In genomic region chr2:180115279-180115678, GRCm38 (mm10) we compare ENCODE assay signal across 9 mouse cellular contexts. TPM values are rescaled to one million over a fixed set of nuclear protein-coding genes. Genes with fewer than 3 reads are reported as not detected.
A peak's percentile ranks its signal among the peaks of the same experiment; 100 is the strongest.
DNase-seq lines count a peak whose midpoint lies in the region; TF ChIP-seq lines count a peak whose summit lies in the region.
"Had no signal": no experiment of that assay in that cellular context is flagged by ENCODE, and none has a peak within 500 bp of the region (broad histone marks: within the 10 kb centered on the region; RNA-seq: fewer than 3 reads in every experiment).

No protein-coding gene starts in this region.

- no peaks in the 10 kb centered on the region for H3K36me3 ChIP-seq in thymus, adult 2 months (ENCODE audit: control insufficient read depth, insufficient read depth, low read length)
- H3K36me3 ChIP-seq: limb, embryonic 15.5 days had no signal

- TF ChIP-seq POLR2A in thymus, adult 2 months (IDR thresholded peaks at IDR 0.05; ENCODE audit: control insufficient read depth, extremely low read depth, insufficient read depth, low read length, poor library complexity): no peak

- peak; percentile 48 for DNase-seq in cerebellum, adult 11 months
- no peak for DNase-seq in cerebellum, postnatal 4 days (ENCODE audit: low spot score in 2 of 2)
- peak; percentile 69 for DNase-seq in testis, postnatal 10 days (ENCODE audit: low spot score)
- DNase-seq in testis, postnatal 14 days (ENCODE audit: low spot score): no peak
- DNase-seq in heart, postnatal 4 days: peak; percentile 62
- DNase-seq in lung, postnatal 14 days: peak; percentile 83
- no peak for DNase-seq in T-cell, adult 2 months (ENCODE audit: low spot score)
- DNase-seq in thymus, adult 2 months: no peak

- H3K4me3 ChIP-seq in thymus, adult 2 months (ENCODE audit: control insufficient read depth, insufficient read depth, low read length): no peak overlapping the region
- H3K4me3 ChIP-seq: limb, embryonic 15.5 days had no signal

- no peaks in the 10 kb centered on the region for H3K27me3 ChIP-seq in thymus, adult 2 months (ENCODE audit: control insufficient read depth, insufficient read depth, low read length)

- WGBS in thymus, adult 2 months: 42% methylated on average over 6 of the region's 6 CpGs

- peaks cover 19% of the 10 kb centered on the region for H3K4me1 ChIP-seq in thymus, adult 2 months (replicated peaks; ENCODE audit: control insufficient read depth, insufficient read depth, low read length)

- no peak overlapping the region for H3K27ac ChIP-seq in thymus, adult 2 months (ENCODE audit: control insufficient read depth, insufficient read depth, low read length)
- H3K27ac ChIP-seq: limb, embryonic 15.5 days had no signal

- no peak for TF ChIP-seq CTCF in thymus, adult 2 months (IDR thresholded peaks at IDR 0.05; ENCODE audit: borderline replicate concordance, control insufficient read depth, extremely low read depth, insufficient read depth, low read length, poor library complexity)

RNA-seq across cellular contexts. Expression of gene Osbpl2, which starts 3.8 kb away (rescaled TPM):
- total RNA-seq in heart, postnatal 4 days (2021): 10 to 100 TPM; 28.5 to 28.6 TPM
- 19.3 and 21.7 TPM in 2 replicates for polyA plus RNA-seq in thymus, adult 2 months (2012; rRNA removed)

RNA-seq across cellular contexts. Expression of gene Hrh3, which starts 11.0 kb away (rescaled TPM):
- not detected for total RNA-seq in heart, postnatal 4 days (2021)
- polyA plus RNA-seq in thymus, adult 2 months (2012; rRNA removed): 4.1 and 4.4 TPM in 2 replicates
- polyA plus RNA-seq: limb, embryonic 15.5 days had no signal

RNA-seq across cellular contexts. Expression of gene Mtg2, which starts 44.9 kb away (rescaled TPM):
- 10 to 100 TPM; 14.2 to 16.5 TPM for total RNA-seq in heart, postnatal 4 days (2021)
- polyA plus RNA-seq in thymus, adult 2 months (2012; rRNA removed): 25.1 and 31.3 TPM in 2 replicates

RNA-seq across cellular contexts. Expression of gene Adrm1, which starts 56.0 kb away (rescaled TPM):
- 100 to 1,000 TPM; 103 to 104 TPM for total RNA-seq in heart, postnatal 4 days (2021)
- polyA plus RNA-seq in thymus, adult 2 months (2012; rRNA removed): 209 and 213 TPM in 2 replicates

Comparison
In these comparisons a context has a peak if more than half of its experiments do, and no peak if none do; other contexts are left out.
1. DNase-seq: peak in cerebellum, adult 11 months (single experiment), testis, postnatal 10 days (single experiment), heart, postnatal 4 days (single experiment) and lung, postnatal 14 days (single experiment); none in cerebellum, postnatal 4 days (0 of 2), testis, postnatal 14 days (single experiment), T-cell, adult 2 months (single experiment) and thymus, adult 2 months (single experiment).